Mouse (Mus musculus): ENCODE data around the gene Dkkl1.
A peak's percentile ranks its signal among the peaks of the same experiment; 100 is the strongest.

Dkkl1 gene

GRCm38 (mm10) chr7:45167761-45168445, 44.0 kb downstream of the Dkkl1 start:
- DNase-seq (ENCODE audit: low spot score in 2 of 2), result peak in 1 of 2 experiments; percentile 60

GRCm38 (mm10) chr7:45166950-45167401, 45.0 kb downstream of the Dkkl1 start:
- DNase-seq (ENCODE audit: low spot score in 2 of 2), result peak in 1 of 2 experiments; percentile 69

GRCm38 (mm10) chr7:45165701-45166100, 46.2 kb downstream of the Dkkl1 start:
- DNase-seq (ENCODE audit: low spot score in 2 of 2), result no peak

DNA sequence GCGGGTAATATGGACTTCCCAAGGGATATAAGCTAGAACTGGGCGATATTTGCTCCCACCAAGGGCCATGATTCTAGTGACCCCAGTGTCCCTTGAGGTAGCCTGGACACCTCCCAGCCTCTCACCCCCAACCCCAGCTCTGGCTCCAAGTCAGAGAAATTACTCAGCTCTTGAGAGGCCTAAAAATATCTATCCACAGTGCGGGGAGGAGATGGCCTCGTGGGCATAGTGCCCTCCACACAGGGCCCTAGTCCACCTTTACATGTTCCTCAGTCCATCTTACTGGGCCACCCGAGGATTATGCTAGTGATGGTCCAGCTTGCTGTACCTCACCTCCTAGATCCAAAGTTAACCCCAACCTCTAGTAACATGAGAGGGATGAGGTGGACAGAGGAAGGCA, 47.1 kb downstream of the Dkkl1 start:
- peak in 1 of 2 experiments; percentile 46 for DNase-seq (ENCODE audit: low spot score in 2 of 2)

GRCm38 (mm10) chr7:45163735-45164490, 48.0 kb downstream of the Dkkl1 start, which contains the start of gene Slc17a7:
TSS of gene Slc17a7 (plus strand) at chr7:45163949.
- peak in 1 of 2 experiments; percentile 60 for DNase-seq (ENCODE audit: low spot score in 2 of 2)

GRCm38 (mm10) chr7:45162996-45163615, 48.8 kb downstream of the Dkkl1 start:
- no peak for DNase-seq (ENCODE audit: low spot score in 2 of 2)

DNA sequence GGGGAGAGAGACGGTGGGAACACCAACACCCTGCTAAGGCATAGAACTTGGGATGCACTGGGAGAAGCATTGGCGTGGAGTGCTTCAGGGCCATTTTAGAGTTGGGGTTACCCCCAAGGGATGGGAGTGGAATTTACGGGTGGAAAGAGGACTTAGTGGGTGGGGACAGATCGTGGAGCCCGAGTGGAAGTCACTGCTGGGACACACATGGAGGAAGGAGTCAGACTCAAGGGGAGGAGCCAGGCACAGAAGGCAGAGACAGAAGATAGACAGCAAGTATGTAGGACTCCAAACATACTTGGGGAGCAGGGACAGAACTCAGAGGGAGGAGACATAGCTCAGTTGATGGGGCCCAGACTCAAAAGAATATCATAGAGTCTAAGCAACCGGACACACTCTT, 49.4 kb downstream of the Dkkl1 start:
- DNase-seq (ENCODE audit: low spot score in 2 of 2), result peak in 1 of 2 experiments; percentile 58

- DNase-seq (ENCODE audit: low spot score in 2 of 2), result peak; percentile 95 to 97
These were observed 50.1 kb downstream of the Dkkl1 start for GRCm38 (mm10) chr7:45161612-45162473.

GRCm38 (mm10) chr7:45160866-45161265, 51.1 kb downstream of the Dkkl1 start:
- DNase-seq (ENCODE audit: low spot score in 2 of 2), result no peak

GRCm38 (mm10) chr7:45160316-45160800, 51.6 kb downstream of the Dkkl1 start:
- no peak for DNase-seq (ENCODE audit: low spot score in 2 of 2)

GRCm38 (mm10) chr7:45158991-45159390, 53.0 kb downstream of the Dkkl1 start:
- DNase-seq (ENCODE audit: low spot score in 2 of 2), result peak in 1 of 2 experiments; percentile 32

Measured in right cerebral cortex, postnatal 10 days (tissue).